Mouse (Mus musculus) liver, embryonic 15.5 days (tissue): Measurements from ENCODE around the gene Grin3b. TPM values are rescaled to one million over a fixed set of nuclear protein-coding genes. Genes with fewer than 3 reads are reported as not detected.
"Not testable (repeated sequence)": the region's sequence is repeated elsewhere in the genome, so short reads cannot be mapped to it uniquely, and the experiment has no call there.

ENCODE experiments used
- ATAC-seq: fragments of 200-750 bp; cut with Nextera tagmentation; 2 replicates; pipeline ENCODE4 v1.8.0; 2017; ENCODE audit warnings: moderate number of reproducible peaks, mild to moderate bottlenecking, moderate library complexity; ENCODE audit not compliant: insufficient read depth
- H3K27ac ChIP-seq: fragments of 300-500 bp; sonication (generic); replicated peaks from 2 replicates; pipeline ENCODE4 v1.5.1; 2015; ENCODE audit warnings: mild to moderate bottlenecking, inconsistent platforms
- H3K27me3 ChIP-seq: fragments of 300-500 bp; sonication (generic); 2 replicates; pipeline ENCODE4 v1.6.1; 2015; ENCODE audit warnings: mild to moderate bottlenecking, inconsistent platforms
- H3K36me3 ChIP-seq: fragments of 300-500 bp; sonication (generic); replicated peaks from 2 replicates; pipeline ENCODE4 v1.6.1; 2015; ENCODE audit warnings: moderate library complexity, mild to moderate bottlenecking, inconsistent platforms
- H3K4me1 ChIP-seq: fragments of 300-500 bp; sonication (generic); replicated peaks from 2 replicates; pipeline ENCODE4 v1.6.1; 2015; ENCODE audit warnings: inconsistent platforms
- H3K4me2 ChIP-seq: fragments of 300-500 bp; sonication (generic); 2 replicates; pipeline ENCODE4 v1.6.1; 2015; ENCODE audit warnings: moderate library complexity, mild to moderate bottlenecking, inconsistent platforms
- H3K4me3 ChIP-seq: fragments of 300-500 bp; sonication (generic); replicated peaks from 2 replicates; pipeline ENCODE4 v1.5.1; 2015; ENCODE audit warnings: mild to moderate bottlenecking, inconsistent platforms
- H3K9ac ChIP-seq: fragments of 300-500 bp; sonication (generic); 2 replicates; pipeline ENCODE4 v1.6.1; 2015; ENCODE audit warnings: moderate library complexity, mild to moderate bottlenecking, inconsistent platforms
- H3K9me3 ChIP-seq: fragments of 300-500 bp; sonication (generic); replicated peaks from 2 replicates; pipeline ENCODE4 v1.6.1; 2016; ENCODE audit warnings: inconsistent platforms
- WGBS: fragments of 180-500 bp; shearing (Covaris S2); methylation state at CpG from one replicate; pipeline ENCODE4 v1.1.7; 2015; ENCODE audit warnings: mixed read lengths; ENCODE audit not compliant: insufficient replicate concordance; 5-methylcytosine and 5-hydroxymethylcytosine counted together
- polyA plus RNA-seq: library from polyadenylated mRNA; unstranded; fragments of >200 nt; fragmentation: Nextera tagmentation; extraction: Ambion mirVana; gene quantifications from 2 replicates; pipeline ENCODE4 v1.2.1, GENCODE M21; 2015

Grin3b gene
- polyA plus RNA-seq, 1 experiment from 2014 or later = 0.10 TPM

GRCm38 (mm10) chr10:79955691-79956090, 14.8 kb upstream of the Grin3b start:
- H3K36me3 ChIP-seq = peaks cover 24% of the 10 kb centered on the region
- peaks cover 32% of the 10 kb centered on the region for H3K4me1 ChIP-seq
- 69% methylated on average over 9 of the region's 9 CpGs for WGBS
- ATAC-seq = no peak
- no peaks in the 10 kb centered on the region for H3K27me3 ChIP-seq
- H3K27ac ChIP-seq = no peak overlapping the region
- H3K9me3 ChIP-seq = no peaks in the 10 kb centered on the region
- no peak overlapping the region for H3K9ac ChIP-seq
- H3K4me2 ChIP-seq = no peak overlapping the region
- H3K4me3 ChIP-seq = no peak overlapping the region

GRCm38 (mm10) chr10:79956643-79957154, 13.8 kb upstream of the Grin3b start:
- ATAC-seq = no peak
- Histone ChIP-seq H3K4me3 (no peak overlapping the region), H3K9ac (no peak overlapping the region), H3K9me3 (no peaks in the 10 kb centered on the region), H3K27ac (no peak overlapping the region), H3K4me2 (no peak overlapping the region), H3K36me3 (peaks cover 19% of the 10 kb centered on the region), H3K27me3 (no peaks in the 10 kb centered on the region), H3K4me1 (peaks cover 42% of the 10 kb centered on the region)
- WGBS = 37% methylated on average over 4 of the region's 4 CpGs

GRCm38 (mm10) chr10:79958140-79958816, 12.2 kb upstream of the Grin3b start:
- Histone ChIP-seq H3K36me3 (peaks cover 25% of the 10 kb centered on the region), H3K9me3 (no peaks in the 10 kb centered on the region), H3K27ac (no peak overlapping the region), H3K4me1 (peaks cover 43% of the 10 kb centered on the region), H3K27me3 (no peaks in the 10 kb centered on the region), H3K4me2 (peak overlapping the region; percentile 42), H3K4me3 (no peak overlapping the region), H3K9ac (no peak overlapping the region)
- no peak for ATAC-seq
- 17% methylated on average over 21 of the region's 21 CpGs for WGBS

GRCm38 (mm10) chr10:79959412-79959811, 11.1 kb upstream of the Grin3b start:
- ATAC-seq, H3K9ac ChIP-seq, H3K9me3 ChIP-seq, H3K27me3 ChIP-seq: not testable (repeated sequence)
- peaks cover 39% of the 10 kb centered on the region for H3K4me1 ChIP-seq
- 35% methylated on average over 8 of the region's 10 CpGs for WGBS
- peak overlapping the region; percentile 92 for H3K4me2 ChIP-seq
- peaks cover 30% of the 10 kb centered on the region for H3K36me3 ChIP-seq
- 0 out of 2 replicates have a peak overlapping the region, but pooled peaks have one; percentile 55 for H3K27ac ChIP-seq
- H3K4me3 ChIP-seq = peak overlapping the region; percentile 85

GRCm38 (mm10) chr10:79959847-79960601, 10.5 kb upstream of the Grin3b start, which contains the start of gene Wdr18:
TSS of gene Wdr18 (plus strand) at chr10:79960152.
- Histone ChIP-seq H3K9ac (peak within 1 kb of the TSS; percentile 77), H3K27me3 (no peaks in the 10 kb centered on the region), H3K4me1 (peaks cover 39% of the 10 kb centered on the region), H3K9me3 (no peaks in the 10 kb centered on the region), H3K4me2 (peak within 1 kb of the TSS; percentile 92), H3K4me3 (peak within 1 kb of the TSS; percentile 85), H3K36me3 (peaks cover 35% of the 10 kb centered on the region), H3K27ac (peak within 1 kb of the TSS; percentile 64)
- ATAC-seq = peak; percentile 92
- WGBS = under 1% methylated on average over 61 of the region's 61 CpGs

GRCm38 (mm10) chr10:79960671-79961294, 9.7 kb upstream of the Grin3b start:
- H3K9me3 ChIP-seq = no peaks in the 10 kb centered on the region
- peaks cover 39% of the 10 kb centered on the region for H3K4me1 ChIP-seq
- peaks cover 43% of the 10 kb centered on the region for H3K36me3 ChIP-seq
- ATAC-seq = no peak
- H3K4me2 ChIP-seq = peak overlapping the region; percentile 92
- peak overlapping the region; percentile 64 for H3K27ac ChIP-seq
- peak overlapping the region; percentile 85 for H3K4me3 ChIP-seq
- WGBS = 10% methylated on average over 10 of the region's 10 CpGs
- H3K9ac ChIP-seq = peak overlapping the region; percentile 77
- H3K27me3 ChIP-seq = no peaks in the 10 kb centered on the region

- Histone ChIP-seq H3K4me3 (no peak overlapping the region), H3K4me2 (no peak overlapping the region), H3K27me3 (peaks cover 10% of the 10 kb centered on the region), H3K9ac (no peak overlapping the region), H3K27ac (no peak overlapping the region), H3K9me3 (no peaks in the 10 kb centered on the region), H3K36me3 (peaks cover 67% of the 10 kb centered on the region), H3K4me1 (peaks cover 18% of the 10 kb centered on the region)
- WGBS = 86% methylated on average over 7 of the region's 7 CpGs
- ATAC-seq = no peak
These were observed 5.8 kb upstream of the Grin3b start for GRCm38 (mm10) chr10:79964727-79965126.

GRCm38 (mm10) chr10:79965325-79965724, 5.2 kb upstream of the Grin3b start:
- peaks cover 14% of the 10 kb centered on the region for H3K4me1 ChIP-seq
- 68% methylated on average over 5 of the region's 5 CpGs for WGBS
- ATAC-seq = no peak
- no peaks in the 10 kb centered on the region for H3K9me3 ChIP-seq
- no peak overlapping the region for H3K27ac ChIP-seq
- H3K4me2 ChIP-seq = no peak overlapping the region
- H3K4me3 ChIP-seq = no peak overlapping the region
- peaks cover 67% of the 10 kb centered on the region for H3K36me3 ChIP-seq
- H3K9ac ChIP-seq = no peak overlapping the region
- H3K27me3 ChIP-seq = peaks cover 16% of the 10 kb centered on the region

- no peak for ATAC-seq
- Histone ChIP-seq H3K4me1 (0 out of 2 replicates have a peak, but pooled peaks cover 5% of the 10 kb centered on the region), H3K4me2 (no peak overlapping the region), H3K4me3 (no peak overlapping the region), H3K9me3 (no peaks in the 10 kb centered on the region), H3K9ac (no peak overlapping the region), H3K27ac (no peak overlapping the region), H3K27me3 (peaks cover 32% of the 10 kb centered on the region), H3K36me3 (peaks cover 60% of the 10 kb centered on the region)
- WGBS = 72% methylated on average over 5 of the region's 5 CpGs
These were observed 3.6 kb upstream of the Grin3b start for GRCm38 (mm10) chr10:79966886-79967400.

- H3K4me1 ChIP-seq = peaks cover 5% of the 10 kb centered on the region; the same call in 1 of the 2 replicates
- peaks cover 45% of the 10 kb centered on the region for H3K27me3 ChIP-seq
- H3K4me3 ChIP-seq = no peak overlapping the region
- H3K36me3 ChIP-seq = peaks cover 47% of the 10 kb centered on the region
- no peaks in the 10 kb centered on the region for H3K9me3 ChIP-seq
- H3K4me2 ChIP-seq = no peak overlapping the region
- H3K9ac ChIP-seq = no peak overlapping the region
- 70% methylated on average over 1 of the region's 1 CpGs for WGBS
- H3K27ac ChIP-seq = no peak overlapping the region
- no peak for ATAC-seq
These were observed 2.3 kb upstream of the Grin3b start for GRCm38 (mm10) chr10:79968181-79968580.
